Mouse (Mus musculus) megakaryocyte progenitor cell, adult 5-6 weeks (primary cell): ENCODE results near the gene Usp45. TPM values are rescaled to one million over a fixed set of nuclear protein-coding genes. Genes with fewer than 3 reads are reported as not detected.

Source experiments
- total RNA-seq, 2 experiments: library from RNA; stranded (forward) in 1 of 2; stranded (reverse) in 1 of 2; fragments of 157-497, 149-512 nt in 1 of 2; fragments of 200-1000 nt in 1 of 2; gene quantifications; 2 replicates each; pipeline versions ENCODE4 v1.2.3 to v1.2.4; 2015 to 2017

Gene Usp45
- total RNA-seq, 2 experiments from 2014 or later: 11.0 to 19.7 TPM

Other genes with a start within 250 kb of the Usp45 start
- not detected in 2 replicates for gene Prdm13, start 81.2 kb upstream of the Usp45 start, total RNA-seq (2015)
- not detected in 2 replicates for gene Prdm13, start 81.2 kb upstream of the Usp45 start, total RNA-seq (2017)
- gene Ccnc, start 39.5 kb upstream of the Usp45 start, total RNA-seq (2015): 35.2 and 38.4 TPM in 2 replicates
- gene Ccnc, start 39.5 kb upstream of the Usp45 start, total RNA-seq (2017): 29.7 and 39.3 TPM in 2 replicates
- gene Tstd3, start 56 bp downstream of the Usp45 start, total RNA-seq (2015): 9.5 and 11.7 TPM in 2 replicates
- 7.1 and 13.2 TPM in 2 replicates for gene Tstd3, start 56 bp downstream of the Usp45 start, total RNA-seq (2017)
- gene Pnisr, start 80.4 kb downstream of the Usp45 start, total RNA-seq (2015): 85.0 and 160 TPM in 2 replicates
- gene Pnisr, start 80.4 kb downstream of the Usp45 start, total RNA-seq (2017): 74.3 and 115 TPM in 2 replicates
- gene Coq3, start 112.5 kb downstream of the Usp45 start, total RNA-seq (2015): 4.7 and 8.2 TPM in 2 replicates
- gene Coq3, start 112.5 kb downstream of the Usp45 start, total RNA-seq (2017): 10.5 and 14.0 TPM in 2 replicates
- not detected in 2 replicates for gene Faxc, start 164.2 kb downstream of the Usp45 start, total RNA-seq (2015)
- 0.17 TPM in 1 of 2 replicates, not detected in the other for gene Faxc, start 164.2 kb downstream of the Usp45 start, total RNA-seq (2017)